Mouse (Mus musculus): ENCODE data around the gene Tlcd1. TPM values are rescaled to one million over a fixed set of nuclear protein-coding genes. Genes with fewer than 3 reads are reported as not detected.

Tlcd1 gene
- polyA plus RNA-seq, 1 experiment from 2014 or later = 9.2 TPM

DNA sequence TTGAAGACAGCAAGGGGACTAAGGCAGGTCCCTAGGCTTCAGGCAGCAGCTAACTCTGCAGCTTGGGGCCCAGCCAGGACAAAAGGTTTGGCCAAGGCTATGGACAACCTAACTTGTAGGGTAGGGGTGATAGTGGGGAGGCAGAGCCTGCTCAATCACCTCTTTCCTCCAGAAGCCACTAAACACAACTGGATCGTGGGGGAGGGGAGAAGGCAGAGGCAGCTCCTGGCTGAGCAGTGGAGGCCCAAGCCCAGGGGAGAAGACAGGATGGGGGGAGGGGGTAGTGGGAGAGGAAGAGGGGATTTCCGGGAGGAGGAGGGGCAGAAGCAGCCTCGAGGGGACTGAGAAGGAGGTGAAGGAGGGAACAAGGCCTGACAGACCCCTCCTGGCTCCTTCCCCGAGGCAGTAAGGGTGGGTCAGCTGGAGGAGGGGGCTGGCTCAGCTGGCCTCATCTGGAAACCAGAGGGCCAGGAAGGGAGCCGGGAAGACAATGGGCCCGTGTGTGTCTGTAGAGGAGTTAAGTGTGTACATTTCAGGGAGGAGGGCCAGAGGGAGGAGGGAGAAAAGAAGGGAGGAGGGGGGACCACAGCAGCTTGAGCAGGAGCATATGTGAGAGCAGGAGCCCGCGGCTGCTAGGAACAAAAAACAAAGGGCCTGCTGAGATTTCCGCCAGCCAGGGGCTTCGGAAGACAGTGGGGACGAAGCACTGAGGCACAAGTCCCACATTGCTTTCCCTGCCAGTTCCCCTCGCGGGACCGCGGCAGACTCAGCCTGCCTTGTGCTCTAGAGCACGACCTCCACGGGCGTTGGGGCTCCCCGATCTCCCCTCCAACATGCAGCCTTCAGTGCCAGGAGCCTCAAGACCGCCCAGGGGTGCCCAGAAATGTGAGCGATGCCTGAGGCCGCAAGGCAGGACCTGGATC is 12.6 kb upstream of the Tlcd1 start:
- peak; percentile 93 for DNase-seq (ENCODE audit: low spot score)
- H3K27me3 ChIP-seq (replicated peaks; ENCODE audit: low read depth, poor library complexity, severe bottlenecking) = peaks cover 14% of the 10 kb centered on the region
- H3K9me3 ChIP-seq = no peaks in the 10 kb centered on the region
- peak overlapping the region; percentile 98 for H3K27ac ChIP-seq (replicated peaks)
- H3K36me3 ChIP-seq (replicated peaks) = peaks cover 57% of the 10 kb centered on the region
- WGBS = under 1% methylated on average over 22 of the region's 22 CpGs
- H3K4me1 ChIP-seq = peaks cover 68% of the 10 kb centered on the region
- H3K4me3 ChIP-seq = peak overlapping the region; percentile 84

- Histone ChIP-seq H3K4me3 (peak overlapping the region; percentile 84), H3K36me3 (replicated peaks) (peaks cover 50% of the 10 kb centered on the region), H3K27ac (replicated peaks) (peak overlapping the region; percentile 98), H3K4me1 (peaks cover 70% of the 10 kb centered on the region), H3K27me3 (replicated peaks; ENCODE audit: low read depth, poor library complexity, severe bottlenecking) (peaks cover 14% of the 10 kb centered on the region), H3K9me3 (no peaks in the 10 kb centered on the region)
- WGBS = under 1% methylated on average over 14 of the region's 14 CpGs
- DNase-seq (ENCODE audit: low spot score) = no peak
Measured at GRCm38 (mm10) chr11:78164604-78164923, 11.9 kb upstream of the Tlcd1 start.

GRCm38 (mm10) chr11:78164924-78165760 is 11.4 kb upstream of the Tlcd1 start, which contains the start of gene Traf4:
Traf4 (minus strand) TSS chr11:78165589.
- H3K27me3 ChIP-seq (replicated peaks; ENCODE audit: low read depth, poor library complexity, severe bottlenecking) = peaks cover 14% of the 10 kb centered on the region
- H3K4me3 ChIP-seq = peak within 1 kb of the TSS; percentile 84
- H3K27ac ChIP-seq (replicated peaks) = peak within 1 kb of the TSS; percentile 98
- peaks cover 64% of the 10 kb centered on the region for H3K4me1 ChIP-seq
- peaks cover 45% of the 10 kb centered on the region for H3K36me3 ChIP-seq (replicated peaks)
- H3K9me3 ChIP-seq = no peaks in the 10 kb centered on the region
- peak; percentile 93 for DNase-seq (ENCODE audit: low spot score)
- WGBS = under 1% methylated on average over 78 of the region's 78 CpGs

DNA sequence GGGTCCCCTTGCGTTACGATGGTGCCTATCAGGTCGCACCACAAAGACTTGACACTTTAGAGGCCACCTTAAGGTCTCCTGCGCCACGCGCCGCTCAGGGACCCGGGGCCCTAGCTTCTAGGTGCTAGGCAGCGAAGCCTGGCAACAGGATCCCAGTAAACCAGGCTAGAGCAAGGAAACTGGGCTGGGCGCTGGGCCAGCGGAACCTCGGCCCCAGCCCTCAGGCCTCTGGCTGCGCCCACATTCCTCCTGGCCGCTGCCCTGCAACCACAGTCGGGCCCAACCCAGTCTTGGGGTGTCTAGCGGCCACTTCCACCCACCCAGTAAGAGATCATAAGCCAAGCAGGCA is 10.8 kb upstream of the Tlcd1 start:
- H3K27me3 ChIP-seq (replicated peaks; ENCODE audit: low read depth, poor library complexity, severe bottlenecking) = peaks cover 14% of the 10 kb centered on the region
- H3K27ac ChIP-seq (replicated peaks) = peak overlapping the region; percentile 98
- no peaks in the 10 kb centered on the region for H3K9me3 ChIP-seq
- 3% methylated on average over 16 of the region's 16 CpGs for WGBS
- H3K36me3 ChIP-seq (replicated peaks) = peaks cover 45% of the 10 kb centered on the region
- peak overlapping the region; percentile 84 for H3K4me3 ChIP-seq
- H3K4me1 ChIP-seq = peaks cover 60% of the 10 kb centered on the region
- DNase-seq (ENCODE audit: low spot score) = no peak

DNA sequence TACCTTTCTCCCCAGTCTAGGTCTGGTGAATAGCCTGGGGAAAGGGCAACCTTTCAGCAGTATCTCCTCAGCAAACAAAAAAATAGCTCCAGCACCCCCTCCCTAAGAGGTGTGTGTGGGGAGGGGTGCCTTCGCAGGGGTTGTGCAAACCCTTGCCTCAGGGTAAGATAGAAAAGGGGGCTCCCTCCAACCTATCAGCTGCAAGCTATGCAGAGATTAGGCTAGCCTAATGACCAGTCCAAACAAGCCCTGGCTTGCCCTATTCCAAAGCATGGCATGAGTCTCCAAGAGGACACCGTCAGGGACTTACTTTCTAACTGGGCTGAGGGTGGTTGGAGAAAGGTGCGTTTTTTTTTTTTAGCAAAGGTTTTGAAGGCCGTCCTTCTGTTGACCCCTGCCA is 10.3 kb upstream of the Tlcd1 start:
- Histone ChIP-seq H3K9me3 (no peaks in the 10 kb centered on the region), H3K27me3 (replicated peaks; ENCODE audit: low read depth, poor library complexity, severe bottlenecking) (peaks cover 14% of the 10 kb centered on the region), H3K36me3 (replicated peaks) (peaks cover 45% of the 10 kb centered on the region), H3K4me3 (peak overlapping the region; percentile 84), H3K4me1 (peaks cover 57% of the 10 kb centered on the region), H3K27ac (replicated peaks) (peak overlapping the region; percentile 98)
- WGBS = 28% methylated on average over 4 of the region's 4 CpGs
- peak; percentile 28 for DNase-seq (ENCODE audit: low spot score)

GRCm38 (mm10) chr11:78166640-78167039 is 9.9 kb upstream of the Tlcd1 start:
- peaks cover 14% of the 10 kb centered on the region for H3K27me3 ChIP-seq (replicated peaks; ENCODE audit: low read depth, poor library complexity, severe bottlenecking)
- peaks cover 41% of the 10 kb centered on the region for H3K36me3 ChIP-seq (replicated peaks)
- H3K4me3 ChIP-seq = peak overlapping the region; percentile 84; the same call in 1 of the 2 replicates
- H3K27ac ChIP-seq (replicated peaks) = peak overlapping the region; percentile 98; the same call in 1 of the 2 replicates
- H3K4me1 ChIP-seq = peaks cover 55% of the 10 kb centered on the region
- no peak for DNase-seq (ENCODE audit: low spot score)
- WGBS = 58% methylated on average over 6 of the region's 6 CpGs
- H3K9me3 ChIP-seq = no peaks in the 10 kb centered on the region

GRCm38 (mm10) chr11:78167257-78167959 is 9.1 kb upstream of the Tlcd1 start:
- H3K4me3 ChIP-seq = peak overlapping the region; percentile 25; the same call in 1 of the 2 replicates
- peaks cover 50% of the 10 kb centered on the region for H3K4me1 ChIP-seq
- H3K36me3 ChIP-seq (replicated peaks) = peaks cover 39% of the 10 kb centered on the region
- no peak overlapping the region; the same call in 1 of the 2 replicates for H3K27ac ChIP-seq (replicated peaks)
- no peaks in the 10 kb centered on the region for H3K9me3 ChIP-seq
- WGBS = 86% methylated on average over 14 of the region's 14 CpGs
- no peak for DNase-seq (ENCODE audit: low spot score)
- peaks cover 14% of the 10 kb centered on the region for H3K27me3 ChIP-seq (replicated peaks; ENCODE audit: low read depth, poor library complexity, severe bottlenecking)

GRCm38 (mm10) chr11:78168541-78169468 is 7.7 kb upstream of the Tlcd1 start:
- WGBS = 55% methylated on average over 19 of the region's 19 CpGs

GRCm38 (mm10) chr11:78170306-78170705 is 6.2 kb upstream of the Tlcd1 start:
- DNase-seq (ENCODE audit: low spot score) = no peak
- Histone ChIP-seq H3K27me3 (replicated peaks; ENCODE audit: low read depth, poor library complexity, severe bottlenecking) (peaks cover 14% of the 10 kb centered on the region), H3K27ac (replicated peaks) (no peak overlapping the region), H3K36me3 (replicated peaks) (peaks cover 27% of the 10 kb centered on the region), H3K4me1 (peaks cover 39% of the 10 kb centered on the region), H3K4me3 (no peak overlapping the region), H3K9me3 (no peaks in the 10 kb centered on the region)
- 85% methylated on average over 15 of the region's 15 CpGs for WGBS

More at GRCm38 (mm10) chr11:78168541-78169468, 7.7 kb upstream of the Tlcd1 start:
- Histone ChIP-seq H3K9me3 (no peaks in the 10 kb centered on the region), H3K27ac (replicated peaks) (0 out of 2 replicates have a peak overlapping the region, but pooled peaks have one; percentile 6), H3K4me3 (peak overlapping the region; percentile 25; the same call in 1 of the 2 replicates), H3K27me3 (replicated peaks; ENCODE audit: low read depth, poor library complexity, severe bottlenecking) (peaks cover 14% of the 10 kb centered on the region), H3K36me3 (replicated peaks) (peaks cover 28% of the 10 kb centered on the region), H3K4me1 (peaks cover 36% of the 10 kb centered on the region)
- no peak for DNase-seq (ENCODE audit: low spot score)

DNA sequence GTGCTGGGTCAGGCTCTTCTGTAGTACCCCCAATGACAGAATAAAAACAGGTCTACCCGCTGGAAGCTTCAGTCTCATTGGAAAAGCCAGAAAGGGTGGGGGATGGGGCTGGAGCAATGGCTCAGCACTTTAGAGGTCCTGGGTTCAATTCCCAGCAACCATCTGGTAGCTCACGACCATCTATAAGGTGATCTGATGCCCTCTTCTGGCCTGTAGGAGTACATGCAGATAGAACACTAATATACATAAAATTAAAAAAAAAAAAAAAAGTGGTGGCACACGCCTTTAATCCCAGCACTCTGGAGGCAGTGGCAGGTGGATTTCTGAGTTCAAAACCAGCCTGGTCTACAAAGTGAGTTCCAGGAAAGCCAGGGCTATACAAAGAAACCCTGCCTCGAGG is 5.2 kb upstream of the Tlcd1 start:
- peaks cover 27% of the 10 kb centered on the region for H3K36me3 ChIP-seq (replicated peaks)
- WGBS = 63% methylated on average over 4 of the region's 4 CpGs
- peaks cover 35% of the 10 kb centered on the region for H3K4me1 ChIP-seq
- H3K9me3 ChIP-seq = no peaks in the 10 kb centered on the region
- H3K4me3 ChIP-seq = no peak overlapping the region
- no peak overlapping the region for H3K27ac ChIP-seq (replicated peaks)
- DNase-seq (ENCODE audit: low spot score) = no peak
- H3K27me3 ChIP-seq (replicated peaks; ENCODE audit: low read depth, poor library complexity, severe bottlenecking) = peaks cover 14% of the 10 kb centered on the region

GRCm38 (mm10) chr11:78172034-78172747 is 4.3 kb upstream of the Tlcd1 start:
- Histone ChIP-seq H3K4me3 (no peak overlapping the region), H3K36me3 (replicated peaks) (peaks cover 27% of the 10 kb centered on the region), H3K27me3 (replicated peaks; ENCODE audit: low read depth, poor library complexity, severe bottlenecking) (peaks cover 7% of the 10 kb centered on the region), H3K27ac (replicated peaks) (no peak overlapping the region), H3K4me1 (peaks cover 32% of the 10 kb centered on the region), H3K9me3 (no peaks in the 10 kb centered on the region)
- 83% methylated on average over 16 of the region's 16 CpGs for WGBS
- no peak for DNase-seq (ENCODE audit: low spot score)

All from embryonic facial prominence, embryonic 10.5 days (tissue).